ENCODE assay signal across 20 mouse cellular contexts in genomic region chr12:25625858-25626257, GRCm38 (mm10).
"Had no signal": no experiment of that assay in that cellular context is flagged by ENCODE, and none has a peak within 500 bp of the region (broad histone marks: within the 10 kb centered on the region; RNA-seq: fewer than 3 reads in every experiment).

No protein-coding gene starts in this region.

- H3K9ac ChIP-seq: lung, embryonic 15.5 days; midbrain, embryonic 12.5 days; neural tube, embryonic 13.5 days; neural tube, embryonic 15.5 days had no signal

- DNase-seq: lung, adult 18-20 months; lung, postnatal 14 days; lung, postnatal 36 days; midbrain, embryonic 14.5 days; retina, postnatal 1 day; right cerebral cortex, adult 18-20 months; right cerebral cortex, postnatal 25 days; right cerebral cortex, postnatal 4 days; spleen, adult 18-20 months; thymus, adult 18-20 months; thymus, postnatal 14 days; thymus, postnatal 36 days had no signal

- H3K4me2 ChIP-seq: lung, embryonic 15.5 days; midbrain, embryonic 12.5 days; neural tube, embryonic 13.5 days; neural tube, embryonic 15.5 days had no signal

- ATAC-seq: lung, postnatal 0 days; midbrain, embryonic 16.5 days had no signal

- H3K4me3 ChIP-seq: lung, embryonic 15.5 days; midbrain, embryonic 10.5 days; midbrain, embryonic 12.5 days; myocyte; neural tube, embryonic 13.5 days; neural tube, embryonic 15.5 days had no signal

- H3K9me3 ChIP-seq: lung, embryonic 15.5 days; midbrain, embryonic 10.5 days; midbrain, embryonic 12.5 days; neural tube, embryonic 13.5 days; neural tube, embryonic 15.5 days had no signal

- H3K27me3 ChIP-seq: lung, embryonic 15.5 days; midbrain, embryonic 12.5 days; neural tube, embryonic 13.5 days; neural tube, embryonic 15.5 days had no signal

- H3K4me1 ChIP-seq: lung, embryonic 15.5 days; midbrain, embryonic 12.5 days; neural tube, embryonic 13.5 days; neural tube, embryonic 15.5 days had no signal

- H3K36me3 ChIP-seq: lung, embryonic 15.5 days; midbrain, embryonic 10.5 days; midbrain, embryonic 12.5 days; neural tube, embryonic 13.5 days; neural tube, embryonic 15.5 days had no signal

- H3K27ac ChIP-seq: lung, embryonic 15.5 days; midbrain, embryonic 10.5 days; midbrain, embryonic 12.5 days; neural tube, embryonic 13.5 days; neural tube, embryonic 15.5 days had no signal
